Mouse (Mus musculus) brain, embryonic 14.5 days (tissue): ENCODE results near the gene Grin1. TPM values are rescaled to one million over a fixed set of nuclear protein-coding genes. Genes with fewer than 3 reads are reported as not detected.

ENCODE experiments used
- DNase-seq: peaks from one replicate; pipeline ENCODE4 v3.0.0-alpha.2; 2011; ENCODE audit warnings: low read depth
- CTCF ChIP-seq: fragments of 200-500 bp; IDR thresholded peaks from 2 replicates; pipeline ENCODE4 v1.5.1; 2012; ENCODE audit warnings: inconsistent platforms, mild to moderate bottlenecking, moderate library complexity, borderline replicate concordance; ENCODE audit not compliant: insufficient read depth, insufficient read length; ENCODE audit errors: extremely low read depth
- POLR2A ChIP-seq: fragments of 200-500 bp; IDR thresholded peaks from 2 replicates; pipeline ENCODE4 v1.6.1; 2012; ENCODE audit warnings: mild to moderate bottlenecking, inconsistent platforms, borderline replicate concordance; ENCODE audit not compliant: poor library complexity, insufficient read depth, insufficient read length, severe bottlenecking; ENCODE audit errors: extremely low read depth
- polyA plus RNA-seq: library from polyadenylated mRNA; depleted of rRNA; stranded (reverse); fragments of >200 nt; gene quantifications from 2 replicates; pipeline ENCODE4 v1.2.3, GENCODE M21; 2012; rRNA removed

The Grin1 gene
- polyA plus RNA-seq: 24.4 and 47.2 TPM in 2 replicates

GRCm38 (mm10) chr2:25318971-25319773, at the start of gene Grin1:
Gene Grin1 (minus strand): TSS chr2:25319187.
- TF ChIP-seq POLR2A: peak; percentile 27; the same call in 1 of the 2 replicates
- TF ChIP-seq CTCF: no peak
- DNase-seq: peak; percentile 95

GRCm38 (mm10) chr2:25365091-25365761, 46.2 kb upstream of the Grin1 start, which contains the start of gene Uap1l1:
Gene Uap1l1 (minus strand): TSS chr2:25365682.
- TF ChIP-seq CTCF (no peak), POLR2A (no peak)
- peak; percentile 54 for DNase-seq

GRCm38 (mm10) chr2:25364761-25365090, 45.7 kb upstream of the Grin1 start:
- DNase-seq: no peak
- TF ChIP-seq POLR2A: no peak
- TF ChIP-seq CTCF: no peak

GRCm38 (mm10) chr2:25364313-25364712, 45.3 kb upstream of the Grin1 start:
- no peak for TF ChIP-seq CTCF
- no peak for TF ChIP-seq POLR2A
- no peak for DNase-seq

DNA sequence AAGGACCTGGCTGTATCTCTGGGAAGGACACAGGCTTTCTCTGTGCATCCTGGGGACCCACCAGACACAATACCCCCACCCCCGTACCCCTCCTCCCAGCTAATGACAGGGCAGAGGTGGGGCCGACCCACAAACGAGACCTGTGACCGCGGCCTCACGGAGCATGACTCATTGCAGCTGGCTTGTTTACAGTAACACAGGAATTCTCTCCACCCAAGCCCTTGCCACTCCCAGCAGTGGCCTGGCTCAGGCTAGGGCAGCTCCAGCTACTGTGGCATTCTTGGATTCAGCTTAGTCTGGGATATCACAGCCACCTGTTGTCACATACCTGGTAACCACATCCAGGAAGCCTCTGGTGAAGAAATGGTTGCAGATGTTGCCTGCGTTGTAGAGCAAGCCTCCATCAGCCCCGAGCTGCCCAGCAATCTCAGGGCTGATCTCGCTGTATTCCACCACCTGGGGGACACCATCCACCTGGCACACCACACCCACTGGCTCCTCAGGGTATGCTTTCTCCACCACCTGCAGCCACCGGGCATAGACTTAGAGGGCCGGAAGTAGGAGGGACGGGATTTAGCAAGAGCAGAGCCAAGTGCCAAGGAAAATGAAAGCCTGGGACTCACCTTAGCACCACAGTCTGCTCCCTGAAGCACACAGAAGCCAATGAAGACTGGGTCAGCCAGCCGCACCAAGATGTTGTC, 44.6 kb upstream of the Grin1 start:
- TF ChIP-seq POLR2A: no peak
- no peak for TF ChIP-seq CTCF
- DNase-seq: no peak

GRCm38 (mm10) chr2:25359848-25360247, 40.9 kb upstream of the Grin1 start:
- DNase-seq: no peak
- no peak for TF ChIP-seq POLR2A
- TF ChIP-seq CTCF: no peak

DNA sequence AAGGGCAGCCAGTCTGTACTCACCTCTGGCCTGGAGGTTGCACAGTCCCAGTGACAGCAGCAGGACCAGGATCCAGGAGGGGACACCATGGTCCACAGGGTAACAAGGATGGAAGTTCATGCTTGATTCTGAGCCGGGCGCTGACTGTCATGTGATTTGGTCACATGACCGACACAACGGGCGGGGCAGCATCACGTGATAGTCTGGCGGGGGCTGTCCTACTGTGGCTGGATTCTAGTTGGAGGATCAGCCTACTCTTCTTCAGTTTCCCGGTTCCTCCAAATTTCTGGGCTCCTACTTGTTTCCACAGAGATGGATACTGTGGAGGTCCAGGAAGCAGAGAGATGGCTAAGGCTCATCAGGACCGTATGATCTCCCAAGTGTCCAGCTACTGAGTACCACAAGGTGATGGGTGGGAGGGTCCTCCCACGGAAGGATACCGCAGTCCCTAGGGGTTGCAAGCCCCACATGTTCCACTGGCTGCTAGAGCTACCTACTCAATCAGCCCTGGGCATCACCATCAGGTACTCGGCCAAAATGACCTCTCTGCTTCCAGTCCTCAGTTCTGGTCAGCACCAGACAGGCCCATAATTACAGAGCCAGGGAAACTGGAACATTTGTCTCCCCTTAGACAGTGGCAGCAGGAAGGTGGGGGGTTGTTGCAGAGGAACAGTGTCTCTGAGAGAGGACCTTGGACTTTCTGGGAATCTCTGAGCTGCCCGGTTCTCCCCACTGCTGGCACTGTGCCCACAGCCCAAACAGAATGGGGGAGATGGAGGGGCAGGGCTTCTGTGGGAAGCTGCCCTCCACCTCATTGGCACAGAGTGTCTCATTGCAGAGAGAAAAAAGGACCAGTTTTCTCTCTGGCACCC, 37.5 kb upstream of the Grin1 start, which contains the start of gene Dpp7:
Gene Dpp7, minus strand, starts transcription at position 152 of the 872 bp plus-strand sequence.
- peak; percentile 93 for DNase-seq
- TF ChIP-seq POLR2A: peak; percentile 28; the same call in 1 of the 2 replicates
- TF ChIP-seq CTCF: no peak

- no peak for TF ChIP-seq CTCF
- no peak for TF ChIP-seq POLR2A
- DNase-seq: no peak
Measured at GRCm38 (mm10) chr2:25355419-25356066, 36.6 kb upstream of the Grin1 start.

GRCm38 (mm10) chr2:25354211-25354610, 35.2 kb upstream of the Grin1 start:
- no peak for DNase-seq
- TF ChIP-seq CTCF (no peak), POLR2A (no peak)

DNA sequence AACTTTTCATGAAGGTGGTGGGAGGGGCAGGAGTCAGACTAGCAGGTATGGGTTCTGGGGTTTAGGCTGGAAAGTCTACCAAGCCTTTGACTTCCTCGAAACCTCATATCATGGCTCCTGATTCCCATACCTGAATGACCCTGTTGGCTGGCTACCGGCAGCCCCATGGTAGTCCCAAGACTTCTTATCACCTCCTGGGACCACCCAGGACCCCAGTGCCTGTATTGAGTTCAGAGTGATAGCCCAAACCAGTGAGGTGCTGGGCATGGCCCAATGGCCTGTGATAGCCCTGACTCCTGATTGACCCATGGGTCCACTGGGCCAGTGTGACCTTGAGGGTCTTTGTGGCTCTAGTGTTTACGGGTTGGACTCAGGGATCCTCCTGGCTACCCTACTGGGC, 31.7 kb upstream of the Grin1 start:
- TF ChIP-seq CTCF: no peak
- TF ChIP-seq POLR2A: no peak
- DNase-seq: no peak
